Mouse (Mus musculus): ENCODE measurements around the gene Xntrpc.
"Not testable (repeated sequence)": the region's sequence is repeated elsewhere in the genome, so short reads cannot be mapped to it uniquely, and the experiment has no call there.

The Xntrpc gene

GRCm38 (mm10) chr7:102065046-102065891 is at the start of gene Xntrpc, which contains the start of the genes Rnf121 and Xndc1:
Xntrpc (plus strand) TSS chr7:102065713.
Rnf121 (minus strand) TSS chr7:102065469.
Xndc1 (plus strand) TSS chr7:102065511.
- DNase-seq, result peak; percentile 93

- no peak for DNase-seq
These were observed 48.6 kb upstream of the Xntrpc start for GRCm38 (mm10) chr7:102016936-102017335.

- DNase-seq, result no peak
These were observed 48.1 kb upstream of the Xntrpc start for GRCm38 (mm10) chr7:102017452-102017851.

GRCm38 (mm10) chr7:102018034-102018433 is 47.5 kb upstream of the Xntrpc start:
- DNase-seq, result no peak

GRCm38 (mm10) chr7:102018590-102018989 is 46.9 kb upstream of the Xntrpc start, which contains the start of gene Il18bp:
Il18bp (minus strand) TSS chr7:102018690.
- DNase-seq, result no peak

GRCm38 (mm10) chr7:102019362-102019761 is 46.2 kb upstream of the Xntrpc start:
- DNase-seq, result no peak

GRCm38 (mm10) chr7:102020934-102021333 is 44.6 kb upstream of the Xntrpc start:
- not testable (repeated sequence) for DNase-seq

- no peak for DNase-seq
These were observed 41.7 kb upstream of the Xntrpc start for GRCm38 (mm10) chr7:102023821-102024220.

GRCm38 (mm10) chr7:102025187-102026119 is 40.1 kb upstream of the Xntrpc start:
- no peak for DNase-seq

GRCm38 (mm10) chr7:102034904-102035303 is 30.6 kb upstream of the Xntrpc start:
- no peak for DNase-seq

- no peak for DNase-seq
These were observed 30.0 kb upstream of the Xntrpc start for GRCm38 (mm10) chr7:102035534-102035933.

GRCm38 (mm10) chr7:102037318-102037717 is 28.2 kb upstream of the Xntrpc start:
- DNase-seq, result no peak

- DNase-seq, result no peak
These were observed 23.2 kb upstream of the Xntrpc start for GRCm38 (mm10) chr7:102042314-102042713.

- not testable (repeated sequence) for DNase-seq
These were observed 17.0 kb upstream of the Xntrpc start for GRCm38 (mm10) chr7:102048524-102048923.

- no peak for DNase-seq
These were observed 4.2 kb upstream of the Xntrpc start for GRCm38 (mm10) chr7:102061353-102061752.

- no peak for DNase-seq
These were observed 3.3 kb upstream of the Xntrpc start for GRCm38 (mm10) chr7:102062203-102062602.

- DNase-seq, result no peak
These were observed 1.6 kb upstream of the Xntrpc start for GRCm38 (mm10) chr7:102063891-102064290.

GRCm38 (mm10) chr7:102064655-102065045 is 863 bp upstream of the Xntrpc start:
- DNase-seq, result no peak

GRCm38 (mm10) chr7:102066363-102066762 is 850 bp downstream of the Xntrpc start:
- no peak for DNase-seq

- DNase-seq, result peak; percentile 70
These were observed 11.3 kb downstream of the Xntrpc start for GRCm38 (mm10) chr7:102076714-102077296.

- DNase-seq, result peak; percentile 42
These were observed 13.0 kb downstream of the Xntrpc start for GRCm38 (mm10) chr7:102078517-102078916.

GRCm38 (mm10) chr7:102080311-102080710 is 14.8 kb downstream of the Xntrpc start:
- DNase-seq, result no peak

- DNase-seq, result no peak
These were observed 16.3 kb downstream of the Xntrpc start for GRCm38 (mm10) chr7:102081784-102082183.

All from thymus, postnatal 4 days (tissue).